ENCODE assay signal across 21 mouse cellular contexts in genomic region chr3:59204719-59205503, GRCm38 (mm10). TPM values are rescaled to one million over a fixed set of nuclear protein-coding genes. Genes with fewer than 3 reads are reported as not detected.
DNase-seq lines count a peak whose midpoint lies in the region; ATAC-seq lines count a peak whose summit lies in the region.
"Had no signal": no experiment of that assay in that cellular context is flagged by ENCODE, and none has a peak within 500 bp of the region (broad histone marks: within the 10 kb centered on the region; RNA-seq: fewer than 3 reads in every experiment).

No protein-coding gene starts in this region.

- no peaks in the 10 kb centered on the region for H3K4me1 ChIP-seq in midbrain, embryonic 13.5 days (replicated peaks)
- H3K4me1 ChIP-seq: neural tube, embryonic 12.5 days had no signal

- no peak for DNase-seq in frontal cortex, postnatal 36 days (ENCODE audit: low spot score in 2 of 2)
- DNase-seq in 3T3-L1 (ENCODE audit: low read depth, low spot score) = peak; percentile 63
- DNase-seq in lung, postnatal 36 days = peak; percentile 28
- no peak for DNase-seq in cerebellum, postnatal 4 days (ENCODE audit: low spot score in 2 of 2)
- DNase-seq: gastrocnemius, postnatal 10 days; kidney, postnatal 14 days; liver; thymus, adult 18-20 months had no signal

- H3K9ac ChIP-seq in midbrain, embryonic 13.5 days (replicated peaks) = no peak overlapping the region
- H3K9ac ChIP-seq: neural tube, embryonic 12.5 days had no signal

- no peak overlapping the region for H3K4me2 ChIP-seq in midbrain, embryonic 13.5 days (replicated peaks)
- H3K4me2 ChIP-seq: midbrain, embryonic 11.5 days; neural tube, embryonic 12.5 days had no signal

- H3K27ac ChIP-seq in midbrain, embryonic 13.5 days = no peak overlapping the region
- H3K27ac ChIP-seq: neural tube, embryonic 12.5 days had no signal

- H3K27me3 ChIP-seq in midbrain, embryonic 13.5 days = no peaks in the 10 kb centered on the region
- H3K27me3 ChIP-seq: neural tube, embryonic 12.5 days had no signal

- 85% methylated on average over 11 of the region's 11 CpGs for whole genome bisulfite sequencing in midbrain, embryonic 13.5 days

- H3K9me3 ChIP-seq in midbrain, embryonic 13.5 days = no peaks in the 10 kb centered on the region
- H3K9me3 ChIP-seq: neural tube, embryonic 12.5 days had no signal

- 0 out of 2 replicates have a peak, but pooled peaks have one; percentile 14 for ATAC-seq in frontal cortex, adult (ENCODE audit: low TSS enrichment)
- ATAC-seq in granulocyte monocyte progenitor cell, adult 5-6 weeks (replicated peaks; ENCODE audit: poor library complexity, severe bottlenecking) = peak; percentile 42
- no peak for ATAC-seq in midbrain, embryonic 13.5 days
- no peak for ATAC-seq in cerebellum, adult (ENCODE audit: insufficient number of reproducible peaks, low FRiP score, low TSS enrichment)
- ATAC-seq: inflammation-experienced regulatory T-cells, adult 6 months had no signal

- no peaks in the 10 kb centered on the region for H3K36me3 ChIP-seq in midbrain, embryonic 13.5 days
- H3K36me3 ChIP-seq: neural tube, embryonic 12.5 days had no signal

- no peak overlapping the region for H3K4me3 ChIP-seq in midbrain, embryonic 13.5 days (replicated peaks)
- H3K4me3 ChIP-seq: erythroblast, embryonic 14.5 days; neural tube, embryonic 12.5 days had no signal

RNA-seq across cellular contexts. Expression of gene P2ry13, which starts 5.8 kb away (rescaled TPM):
- total RNA-seq in granulocyte monocyte progenitor cell, adult 5-6 weeks (2014; fragmentation: Nextera tagmentation) = 0.30 and 0.47 TPM in 2 replicates
- total RNA-seq in granulocyte monocyte progenitor cell, adult 5-6 weeks (2017) = 0.05 TPM in 1 of 2 replicates, not detected in the other
- polyA plus RNA-seq in midbrain, embryonic 13.5 days (2015; fragmentation: Nextera tagmentation; extraction: Ambion mirVana) = 0.97 and 1.2 TPM in 2 replicates
- total RNA-seq: MEL had no signal
- polyA plus RNA-seq: C2C12; erythroblast, embryonic 14.5 days had no signal

RNA-seq across cellular contexts. Expression of gene Gpr87, which starts 10.0 kb away (rescaled TPM):
- not detected in 2 replicates for total RNA-seq in granulocyte monocyte progenitor cell, adult 5-6 weeks (2014; fragmentation: Nextera tagmentation)
- not detected in 2 replicates for total RNA-seq in granulocyte monocyte progenitor cell, adult 5-6 weeks (2017)
- 0.19 TPM in 1 of 2 replicates, not detected in the other for polyA plus RNA-seq in midbrain, embryonic 13.5 days (2015; fragmentation: Nextera tagmentation; extraction: Ambion mirVana)
- total RNA-seq: gastrocnemius, postnatal 10 days; layer of hippocampus, postnatal 25 days; MEL had no signal
- polyA plus RNA-seq: activated CD4-positive, CD25-positive, alpha-beta regulatory T cell, adult 4 months; C2C12; erythroblast, embryonic 14.5 days; inflammation-experienced regulatory T-cells, adult 6 months had no signal

RNA-seq across cellular contexts. Expression of gene P2ry14, which starts 51.5 kb away (rescaled TPM):
- total RNA-seq in granulocyte monocyte progenitor cell, adult 5-6 weeks (2014; fragmentation: Nextera tagmentation) = 7.4 and 8.6 TPM in 2 replicates
- 3.6 and 6.3 TPM in 2 replicates for total RNA-seq in granulocyte monocyte progenitor cell, adult 5-6 weeks (2017)
- 1.9 and 2.4 TPM in 2 replicates for polyA plus RNA-seq in midbrain, embryonic 13.5 days (2015; fragmentation: Nextera tagmentation; extraction: Ambion mirVana)
- polyA plus RNA-seq: C2C12; erythroblast, embryonic 14.5 days had no signal

RNA-seq across cellular contexts. Expression of gene P2ry12, which starts 57.8 kb away (rescaled TPM):
- total RNA-seq in granulocyte monocyte progenitor cell, adult 5-6 weeks (2014; fragmentation: Nextera tagmentation) = not detected in 2 replicates
- total RNA-seq in granulocyte monocyte progenitor cell, adult 5-6 weeks (2017) = not detected in 2 replicates
- polyA plus RNA-seq in midbrain, embryonic 13.5 days (2015; fragmentation: Nextera tagmentation; extraction: Ambion mirVana) = 5.9 and 6.4 TPM in 2 replicates
- total RNA-seq: common myeloid progenitor, adult 5-6 weeks; MEL had no signal
- polyA plus RNA-seq: C2C12; erythroblast, embryonic 14.5 days had no signal

Comparison
In these comparisons a context has a peak if more than half of its experiments do, and no peak if none do; other contexts are left out.
1. ATAC-seq: peak in frontal cortex, adult (single experiment) and granulocyte monocyte progenitor cell, adult 5-6 weeks (single experiment); none in midbrain, embryonic 13.5 days (single experiment) and cerebellum, adult (single experiment).
2. DNase-seq: peak in 3T3-L1 (single experiment) and lung, postnatal 36 days (single experiment); none in frontal cortex, postnatal 36 days (0 of 2) and cerebellum, postnatal 4 days (0 of 2).